Mouse (Mus musculus): ENCODE results near the gene Gm20388. TPM values are rescaled to one million over a fixed set of nuclear protein-coding genes. Genes with fewer than 3 reads are reported as not detected.
A peak's percentile ranks its signal among the peaks of the same experiment; 100 is the strongest.

The Gm20388 gene
- total RNA-seq, 2 experiments from 2014 or later, result 1.3 to 8.5 TPM

DNA sequence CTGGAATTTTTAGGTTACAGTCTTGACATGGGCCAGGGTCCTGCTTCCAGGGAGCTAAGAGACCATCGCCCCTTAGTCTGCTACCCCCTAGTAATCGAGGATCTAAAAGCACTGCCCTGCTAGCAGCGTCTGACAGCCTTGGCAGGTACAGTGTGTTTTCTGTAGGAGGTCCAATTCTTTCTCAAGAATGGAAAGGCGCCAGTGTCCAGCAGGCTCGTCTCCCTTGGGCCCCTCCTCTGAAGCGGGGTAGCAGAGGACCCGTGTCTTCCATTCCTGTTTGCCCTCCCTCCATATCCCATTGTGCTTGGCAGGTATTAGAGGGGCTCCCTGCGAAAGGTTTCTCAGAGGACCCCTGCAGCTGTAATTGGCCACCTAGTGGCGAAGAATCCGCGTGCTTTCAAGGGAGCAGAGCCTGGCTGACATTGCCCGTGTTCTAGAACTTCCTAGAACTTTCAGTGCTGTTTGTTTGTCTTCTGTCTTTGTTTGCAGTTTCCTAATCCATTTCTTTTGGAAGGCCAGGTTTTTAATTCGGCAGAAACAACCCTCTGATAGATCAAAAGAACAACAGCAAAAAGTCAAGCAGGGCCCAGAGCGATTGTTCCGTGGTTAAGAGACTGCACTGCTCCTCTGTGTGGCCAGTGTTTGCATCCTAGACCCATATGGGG is 2136.7 kb downstream of the Gm20388 start:
- no peak for DNase-seq (ENCODE audit: low spot score in 2 of 2)

DNA sequence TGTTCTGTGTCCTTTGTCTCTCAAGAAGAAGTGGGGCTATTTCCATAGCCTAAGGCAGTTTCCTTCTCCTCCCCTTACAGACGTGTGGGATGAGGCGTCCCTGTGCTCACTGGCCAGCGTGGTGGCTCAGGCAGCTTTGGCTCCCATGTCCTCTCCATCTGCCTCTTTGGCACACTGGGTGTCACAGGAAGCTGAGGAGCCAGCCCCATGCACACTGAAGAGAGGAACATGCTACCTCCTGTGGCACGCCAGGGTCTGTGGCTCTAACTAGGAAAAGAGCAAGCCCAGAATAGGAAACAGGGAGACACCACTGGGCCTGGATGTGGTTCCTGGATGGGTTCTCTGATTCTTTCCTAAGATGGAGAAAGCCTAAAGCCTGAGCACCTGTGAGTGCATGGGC is 2138.6 kb downstream of the Gm20388 start:
- DNase-seq (ENCODE audit: low spot score in 2 of 2), result no peak

- no peak for DNase-seq (ENCODE audit: low spot score in 2 of 2)
Measured at GRCm38 (mm10) chr8:122049923-122050322, 2139.3 kb downstream of the Gm20388 start.

- no peak for DNase-seq (ENCODE audit: low spot score in 2 of 2)
Measured at GRCm38 (mm10) chr8:122050620-122051019, 2140.0 kb downstream of the Gm20388 start.

DNA sequence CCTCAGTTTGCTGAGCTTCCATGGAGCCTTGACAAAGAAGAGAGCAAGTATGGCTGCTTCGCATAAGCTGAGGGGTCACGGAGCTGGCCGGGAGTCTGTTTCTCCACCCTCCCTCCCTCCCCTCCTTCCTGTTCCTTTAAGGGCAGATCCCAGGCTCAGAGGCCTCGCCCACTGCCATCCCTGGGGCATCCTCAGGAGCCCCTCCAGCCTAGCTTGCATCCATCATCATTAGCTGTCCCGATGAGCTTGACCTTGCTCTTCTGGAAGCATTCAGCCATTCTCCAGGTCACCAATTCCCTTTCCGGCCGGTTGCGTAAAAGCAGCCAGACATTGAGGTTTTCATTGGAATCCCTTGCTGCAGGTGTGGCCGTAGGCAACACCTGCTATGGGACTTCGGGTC is 2144.7 kb downstream of the Gm20388 start:
- no peak for DNase-seq (ENCODE audit: low spot score in 2 of 2)

GRCm38 (mm10) chr8:122056113-122056512 is 2145.5 kb downstream of the Gm20388 start:
- no peak for DNase-seq (ENCODE audit: low spot score in 2 of 2)

DNA sequence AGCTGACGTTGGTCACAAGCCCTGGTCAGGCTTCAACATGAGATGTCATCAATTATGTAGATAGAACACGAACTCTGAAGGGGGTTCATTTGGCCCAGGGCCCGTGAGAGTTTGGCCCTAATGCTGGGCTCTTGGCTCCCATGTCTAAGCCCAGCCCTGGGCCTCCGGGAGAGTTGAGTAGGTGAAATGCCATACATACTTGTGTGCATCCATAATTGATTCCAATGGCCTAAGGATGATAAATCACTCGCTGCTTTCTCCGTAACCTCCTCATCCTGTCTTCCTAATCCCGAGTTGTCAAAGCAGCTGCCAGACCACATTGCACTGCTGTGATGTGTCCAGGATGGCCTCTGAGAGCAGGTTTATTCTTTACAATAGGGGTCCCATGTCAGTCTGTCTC is 2146.2 kb downstream of the Gm20388 start:
- no peak for DNase-seq (ENCODE audit: low spot score in 2 of 2)

DNA sequence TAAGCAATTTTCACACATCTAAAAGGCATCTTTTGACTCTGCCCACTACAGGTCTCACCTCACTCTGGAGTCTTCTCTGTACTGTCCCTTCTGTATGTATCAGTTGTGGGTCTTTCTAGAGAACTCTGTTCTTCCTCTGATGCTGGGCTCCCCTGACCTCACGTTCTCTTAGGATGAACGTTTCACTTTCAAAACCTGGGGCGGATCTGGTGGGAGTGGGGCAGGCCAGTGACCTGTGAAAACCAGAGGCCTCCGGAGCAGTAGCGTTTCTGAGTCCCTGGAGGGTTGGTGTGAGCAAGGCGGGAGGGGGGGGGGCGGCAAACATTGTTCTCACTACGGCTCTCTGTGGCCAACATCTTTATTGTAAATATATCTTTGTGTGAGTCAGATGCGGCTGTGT is 2147.9 kb downstream of the Gm20388 start:
- no peak for DNase-seq (ENCODE audit: low spot score in 2 of 2)

GRCm38 (mm10) chr8:122058951-122059350 is 2148.3 kb downstream of the Gm20388 start:
- DNase-seq (ENCODE audit: low spot score in 2 of 2), result no peak

GRCm38 (mm10) chr8:122062508-122063223 is 2152.0 kb downstream of the Gm20388 start:
- DNase-seq (ENCODE audit: low spot score in 2 of 2), result no peak

DNA sequence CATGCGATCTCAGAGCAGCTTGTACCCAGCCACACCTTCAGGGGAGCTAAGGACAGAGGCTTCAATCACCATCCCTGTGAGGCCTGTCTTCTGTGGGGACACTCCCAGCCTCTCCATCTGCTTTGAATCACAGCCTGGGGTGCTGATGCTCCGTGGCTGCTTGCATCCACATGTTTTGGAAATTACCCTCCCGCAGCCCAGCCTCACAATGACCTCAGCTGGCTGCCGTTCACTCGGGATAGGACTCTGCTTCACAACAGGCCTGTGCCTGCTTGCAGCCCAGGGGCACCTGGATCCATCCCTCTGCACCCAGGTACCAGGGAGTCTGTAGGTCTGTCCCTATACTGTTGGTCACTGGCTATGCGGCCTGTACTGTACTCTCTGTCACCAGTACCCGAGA is 2153.7 kb downstream of the Gm20388 start:
- no peak for DNase-seq (ENCODE audit: low spot score in 2 of 2)

DNA sequence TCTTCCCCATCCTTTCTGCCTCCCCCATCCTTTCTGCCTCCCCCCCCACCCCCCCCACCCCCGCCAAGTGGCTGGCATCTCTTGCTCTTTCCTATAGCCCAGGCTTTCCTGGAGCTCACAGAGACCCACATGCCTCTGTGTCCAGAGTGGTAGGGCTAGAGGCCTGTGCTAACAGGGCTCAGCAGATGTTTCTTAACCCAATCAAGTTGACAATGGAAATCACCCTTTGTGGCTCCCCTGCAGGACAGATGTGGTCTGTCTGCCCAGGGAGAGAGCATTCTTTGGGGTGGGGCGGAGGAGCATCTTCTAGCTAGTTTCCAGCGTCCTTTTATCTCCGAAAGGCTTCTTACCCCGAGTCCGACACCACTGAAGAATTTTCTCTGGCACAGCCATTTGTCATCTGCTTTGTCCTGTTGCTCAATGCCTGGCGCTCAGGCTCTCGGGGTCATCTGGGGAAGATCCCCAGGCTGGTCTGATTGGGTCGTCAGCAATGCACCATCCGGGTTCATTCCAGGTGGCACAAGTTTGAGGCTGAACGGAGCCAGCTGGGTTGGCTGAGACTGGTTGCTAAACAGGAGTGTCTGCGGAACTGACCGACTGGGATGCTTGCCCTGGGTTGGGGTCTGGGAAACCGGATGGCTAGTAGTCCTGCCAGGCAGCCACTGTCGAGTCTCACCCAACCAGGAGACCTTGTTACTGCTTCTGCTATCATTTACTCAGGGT is 2157.3 kb downstream of the Gm20388 start:
- no peak for DNase-seq (ENCODE audit: low spot score in 2 of 2)

- DNase-seq (ENCODE audit: low spot score in 2 of 2), result no peak
Measured at GRCm38 (mm10) chr8:122068609-122069008, 2158.0 kb downstream of the Gm20388 start.

DNA sequence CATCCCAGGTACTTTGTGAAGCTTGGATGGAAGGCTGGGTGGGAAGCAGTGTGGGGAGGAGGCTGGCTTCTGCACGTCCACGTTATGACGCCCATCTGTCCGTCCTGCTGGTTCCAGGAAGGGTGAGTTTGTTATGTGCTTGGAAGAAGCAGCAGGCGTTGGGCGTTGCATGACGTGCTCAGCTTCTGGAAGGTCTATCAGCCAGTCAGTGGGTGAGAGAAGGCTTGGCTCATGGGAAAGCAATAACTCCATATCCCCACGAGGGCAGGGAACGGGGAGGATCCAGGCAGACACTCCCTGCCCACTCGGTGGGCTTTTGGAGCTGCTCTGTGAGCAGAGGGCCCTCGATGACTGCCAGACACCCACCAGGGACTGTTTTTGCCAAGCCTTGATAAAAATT is 2158.6 kb downstream of the Gm20388 start:
- no peak for DNase-seq (ENCODE audit: low spot score in 2 of 2)

DNA sequence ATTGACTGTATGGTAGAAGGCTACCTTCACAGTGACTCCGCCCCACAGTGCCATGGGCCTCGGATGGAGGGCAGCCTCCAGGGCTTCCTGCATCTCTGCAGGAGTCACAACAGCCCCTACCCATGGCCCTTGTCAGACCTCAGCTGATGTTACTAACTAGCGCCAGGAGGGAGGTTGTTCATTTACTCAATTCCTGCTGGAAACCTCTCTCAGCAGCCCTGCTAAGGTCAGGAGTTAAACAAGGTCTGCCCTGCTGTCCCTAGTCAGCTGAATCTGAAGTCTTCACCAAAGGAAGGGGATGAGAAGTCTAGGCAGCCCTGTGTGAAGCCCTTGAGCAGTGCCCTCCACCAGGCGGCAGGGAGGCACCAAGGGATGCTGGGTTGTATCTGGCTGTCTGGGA is 2160.6 kb downstream of the Gm20388 start:
- no peak for DNase-seq (ENCODE audit: low spot score in 2 of 2)

- no peak for DNase-seq (ENCODE audit: low spot score in 2 of 2)
Measured at GRCm38 (mm10) chr8:122073964-122074363, 2163.3 kb downstream of the Gm20388 start.

DNA sequence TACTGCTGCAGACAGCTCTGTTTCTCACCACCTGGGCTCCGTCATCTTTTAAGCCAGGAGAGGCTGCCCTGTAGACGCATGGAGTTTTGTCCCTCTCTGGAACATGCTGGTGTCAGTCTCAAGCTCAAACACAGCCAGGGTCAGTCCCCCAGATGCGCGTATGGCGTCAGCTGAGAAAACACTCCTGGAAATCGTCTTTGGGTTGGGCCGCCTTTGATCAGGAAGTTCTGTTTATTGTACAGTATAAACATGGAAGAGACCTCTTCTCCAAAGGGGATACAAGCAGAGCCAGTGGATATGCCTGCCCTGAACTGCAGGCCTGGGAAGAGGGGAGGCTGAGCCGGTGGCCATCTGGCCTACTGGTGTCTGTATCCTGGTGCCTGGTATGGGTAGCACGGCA is 2163.8 kb downstream of the Gm20388 start:
- no peak for DNase-seq (ENCODE audit: low spot score in 2 of 2)

DNA sequence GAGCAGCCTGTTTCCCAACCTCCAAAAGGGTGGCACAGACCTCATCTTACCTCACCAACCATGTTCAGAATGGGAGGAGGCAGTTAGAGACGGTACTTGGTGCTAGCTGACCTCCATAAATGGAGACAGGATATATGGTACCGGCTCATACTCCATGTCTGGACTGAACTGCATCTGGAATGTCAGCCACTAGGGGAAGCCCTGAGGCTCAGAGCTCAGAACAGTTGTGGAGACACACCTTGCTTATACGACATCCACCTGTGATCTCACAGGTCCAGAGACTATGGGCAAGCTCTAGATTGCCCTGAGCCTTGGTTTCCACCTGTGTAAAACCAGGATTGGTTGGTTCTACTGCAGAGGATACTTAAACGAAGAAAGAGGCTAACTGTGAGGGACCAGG is 2164.3 kb downstream of the Gm20388 start:
- DNase-seq (ENCODE audit: low spot score in 2 of 2), result no peak

DNA sequence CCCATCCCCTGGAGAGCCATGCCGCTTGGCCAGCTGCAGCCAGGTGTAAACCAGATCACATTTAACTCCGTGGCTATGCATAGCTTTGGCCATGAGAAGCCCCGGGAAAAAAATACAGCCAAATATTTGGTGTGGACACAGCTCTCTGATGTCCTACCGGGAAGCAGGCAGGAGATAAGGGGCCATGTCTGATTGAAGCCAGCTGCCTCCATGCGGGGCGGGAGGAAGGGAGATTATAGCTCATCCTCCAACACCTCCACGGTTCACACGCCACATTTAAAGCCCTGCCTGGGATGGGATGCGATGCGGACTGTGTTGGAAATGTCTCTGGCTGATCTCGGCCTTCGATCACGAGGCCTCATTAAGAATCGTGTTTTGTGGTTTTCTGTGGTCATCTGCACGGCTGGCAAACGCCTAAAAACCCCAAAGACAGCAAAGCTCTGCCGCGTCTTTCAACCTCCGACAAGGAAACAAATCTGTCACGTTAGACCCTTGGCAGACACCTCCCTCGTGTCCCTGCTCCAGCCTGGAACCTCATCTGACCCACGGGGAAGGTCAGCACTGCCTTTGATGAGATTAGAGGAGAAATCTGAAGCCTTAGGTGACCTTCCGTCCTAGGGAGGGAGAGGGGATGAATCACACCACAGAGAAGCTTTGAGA is 2165.7 kb downstream of the Gm20388 start:
- DNase-seq (ENCODE audit: low spot score in 2 of 2), result peak in 1 of 2 experiments; percentile 11

GRCm38 (mm10) chr8:122078321-122078720 is 2167.7 kb downstream of the Gm20388 start:
- DNase-seq (ENCODE audit: low spot score in 2 of 2), result no peak

- DNase-seq (ENCODE audit: low spot score in 2 of 2), result no peak
Measured at GRCm38 (mm10) chr8:122079093-122079492, 2168.5 kb downstream of the Gm20388 start.

- DNase-seq (ENCODE audit: low spot score in 2 of 2), result no peak
Measured at GRCm38 (mm10) chr8:122080347-122080746, 2169.7 kb downstream of the Gm20388 start.

Data from adrenal gland, adult 18-20 months (tissue).